Mouse (Mus musculus): ENCODE measurements at regions not wholly inside any gene's neighbourhood (a gene's known extent, or its start where the extent isn't known, plus 50 kb on each side); places are given as distances from the start of the nearest gene placed in this dataset.

GRCm38 (mm10) chr16:51719637-51720036, 311.4 kb upstream of the Cblb start:
- no peak overlapping the region for H3K27ac ChIP-seq (ENCODE audit: control insufficient read depth, low read depth, low read length)
- H3K36me3 ChIP-seq (ENCODE audit: control insufficient read depth in 1 of 2, insufficient read depth in 2 of 2, low read length in 2 of 2), result no peaks in the 10 kb centered on the region
- no peak for DNase-seq (ENCODE audit: low read depth, low spot score)
- no peak overlapping the region for H3K4me3 ChIP-seq (ENCODE audit: control insufficient read depth in 1 of 2, insufficient read depth in 1 of 2, low read depth in 2 of 2, low read length in 2 of 2)
- no peaks in the 10 kb centered on the region for H3K79me2 ChIP-seq (ENCODE audit: control insufficient read depth, insufficient read depth, low read length, poor library complexity)
- H3K9ac ChIP-seq (ENCODE audit: control insufficient read depth, low read depth, low read length, poor library complexity, severe bottlenecking), result no peak overlapping the region
- H3K27me3 ChIP-seq (ENCODE audit: control insufficient read depth in 1 of 2, insufficient read depth in 2 of 2, low read length in 2 of 2), result no peaks in the 10 kb centered on the region
- TF ChIP-seq MAFK (IDR thresholded peaks at IDR 0.05; ENCODE audit: borderline replicate concordance, low read depth, low read length), result no peak
- no peak for TF ChIP-seq BHLHE40 (IDR thresholded peaks at IDR 0.05; ENCODE audit: borderline replicate concordance, low read depth, low read length)
- TF ChIP-seq NELFE (IDR thresholded peaks at IDR 0.05; ENCODE audit: low read depth, low read length), result no peak
- TF ChIP-seq MEF2A (IDR thresholded peaks at IDR 0.05; ENCODE audit: extremely low read depth, insufficient replicate concordance, low read depth, low read length, poor library complexity, severe bottlenecking), result no peak
- no peak for TF ChIP-seq SMC3 (IDR thresholded peaks at IDR 0.05; ENCODE audit: low read depth, low read length)
- no peak for TF ChIP-seq MYB (IDR thresholded peaks at IDR 0.05; ENCODE audit: low read depth, low read length)
- no peak for TF ChIP-seq POLR2AphosphoS5 (IDR thresholded peaks at IDR 0.05; ENCODE audit: borderline replicate concordance, low read depth, low read length)
- TF ChIP-seq UBTF (IDR thresholded peaks at IDR 0.05; ENCODE audit: borderline replicate concordance, insufficient read depth, low read depth, low read length), result no peak
- no peak for TF ChIP-seq KAT2A (conservative IDR thresholded peaks at IDR 0.05; ENCODE audit: low read depth, low read length)
- no peak for TF ChIP-seq TBP (IDR thresholded peaks at IDR 0.05; ENCODE audit: low read depth, low read length)
- no peak for TF ChIP-seq RCOR1 (IDR thresholded peaks at IDR 0.05; ENCODE audit: low read depth, low read length)
- no peak for TF ChIP-seq POLR2A (IDR thresholded peaks at IDR 0.05; ENCODE audit: control insufficient read depth in 1 of 2, insufficient read depth in 1 of 2, low read depth in 1 of 2, low read length in 2 of 2, poor library complexity in 1 of 2)
- TF ChIP-seq CTCF (IDR thresholded peaks at IDR 0.05 in 2 of 3, conservative IDR thresholded peaks at IDR 0.05 in 1 of 3; ENCODE audit: control insufficient read depth in 1 of 3, insufficient read depth in 1 of 3, low read depth in 2 of 3, low read length in 3 of 3, poor library complexity in 1 of 3, severe bottlenecking in 1 of 3), result no peak
- TF ChIP-seq CHD1 (IDR thresholded peaks at IDR 0.05; ENCODE audit: low read depth, low read length), result no peak
- no peak for TF ChIP-seq MAZ (IDR thresholded peaks at IDR 0.05; ENCODE audit: low read depth, low read length)
- no peak for TF ChIP-seq TAL1 (IDR thresholded peaks at IDR 0.05; ENCODE audit: low read length)
- no peaks in the 10 kb centered on the region for H3K9me3 ChIP-seq (replicated peaks; ENCODE audit: insufficient read depth, low read length)
- H3K4me1 ChIP-seq (ENCODE audit: control insufficient read depth in 1 of 2, insufficient read depth in 2 of 2, low read length in 2 of 2), result no peaks in the 10 kb centered on the region

GRCm38 (mm10) chr16:51722682-51723081, 308.3 kb upstream of the Cblb start:
- H3K4me1 ChIP-seq (ENCODE audit: control insufficient read depth in 1 of 2, insufficient read depth in 2 of 2, low read length in 2 of 2), result no peaks in the 10 kb centered on the region
- no peak overlapping the region for H3K4me3 ChIP-seq (ENCODE audit: control insufficient read depth in 1 of 2, insufficient read depth in 1 of 2, low read depth in 2 of 2, low read length in 2 of 2)
- TF ChIP-seq ETS1 (IDR thresholded peaks at IDR 0.05; ENCODE audit: low read depth, low read length) (no peak), JUND (IDR thresholded peaks at IDR 0.05; ENCODE audit: low read depth, low read length) (no peak)
- no peak overlapping the region for H3K27ac ChIP-seq (ENCODE audit: control insufficient read depth, low read depth, low read length)
- H3K27me3 ChIP-seq (ENCODE audit: control insufficient read depth in 1 of 2, insufficient read depth in 2 of 2, low read length in 2 of 2), result no peaks in the 10 kb centered on the region
- no peaks in the 10 kb centered on the region for H3K36me3 ChIP-seq (ENCODE audit: control insufficient read depth in 1 of 2, insufficient read depth in 2 of 2, low read length in 2 of 2)
- H3K79me2 ChIP-seq (ENCODE audit: control insufficient read depth, insufficient read depth, low read length, poor library complexity), result no peaks in the 10 kb centered on the region
- no peak overlapping the region for H3K9ac ChIP-seq (ENCODE audit: control insufficient read depth, low read depth, low read length, poor library complexity, severe bottlenecking)
- H3K9me3 ChIP-seq (replicated peaks; ENCODE audit: insufficient read depth, low read length), result no peaks in the 10 kb centered on the region
- no peak for DNase-seq (ENCODE audit: low read depth, low spot score)
